Mouse (Mus musculus): ENCODE results near the gene Fbxo24. TPM values are rescaled to one million over a fixed set of nuclear protein-coding genes. Genes with fewer than 3 reads are reported as not detected.
A peak's percentile ranks its signal among the peaks of the same experiment; 100 is the strongest.

Gene Fbxo24
- total and polyA plus RNA-seq, 3 experiments: 0.13 to 0.24 TPM; not detected in 1

DNA sequence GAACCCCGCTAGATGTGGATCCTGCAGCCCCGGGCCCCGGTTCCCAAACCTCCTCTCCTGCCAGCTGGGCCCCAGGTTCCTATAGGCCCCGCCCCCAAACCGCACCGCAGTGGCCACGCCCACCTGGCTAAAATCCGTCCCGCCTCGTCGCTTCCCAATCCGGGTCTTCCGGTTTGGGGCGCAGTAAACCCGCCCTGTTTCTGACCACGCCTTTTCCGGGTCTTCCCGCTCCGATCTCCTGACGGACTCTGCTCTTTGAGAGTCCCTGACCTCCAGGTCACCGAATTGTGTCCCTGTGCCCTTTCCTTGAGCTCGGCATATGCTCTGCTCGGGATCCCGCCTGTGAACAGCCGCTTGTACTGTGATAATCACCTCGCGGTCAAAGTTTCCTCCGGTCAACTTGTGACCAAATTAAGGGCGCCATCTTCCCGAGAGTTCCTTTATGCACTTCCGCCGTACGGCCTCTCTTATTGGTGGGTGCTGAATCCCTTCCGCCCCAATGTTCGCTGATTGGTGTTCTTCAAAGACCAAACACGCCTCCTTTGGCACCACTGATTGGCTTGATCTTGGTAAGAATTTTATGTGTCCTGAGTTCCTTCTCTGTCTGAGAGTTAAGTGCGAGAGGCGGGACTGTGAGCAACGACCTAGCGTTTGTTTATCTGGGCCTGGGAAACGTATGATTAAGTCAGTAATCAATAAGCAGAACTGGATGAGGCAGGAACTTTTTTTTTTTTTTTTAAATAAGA, 28.0 kb downstream of the Fbxo24 start, which contains the start of gene Mospd3 (continued):
- TF ChIP-seq KAT2A (IDR thresholded peaks at IDR 0.05; ENCODE audit: insufficient replicate concordance, low read length) (peak; percentile 89), NELFE (IDR thresholded peaks at IDR 0.05; ENCODE audit: low read depth, low read length) (peak; percentile 91), JUND (conservative IDR thresholded peaks at IDR 0.05; ENCODE audit: low read depth, low read length) (no peak), POLR2AphosphoS2 (IDR thresholded peaks at IDR 0.05; ENCODE audit: low read depth, low read length) (peak; percentile 93), MAZ (IDR thresholded peaks at IDR 0.05; ENCODE audit: low read depth, low read length) (0 out of 2 replicates have a peak, but pooled peaks have one; percentile 52), NRF1 (IDR thresholded peaks at IDR 0.05; ENCODE audit: low read depth, low read length) (peak; percentile 60), USF2 (conservative IDR thresholded peaks at IDR 0.05; ENCODE audit: low read depth, low read length) (no peak), IRF4 (IDR thresholded peaks at IDR 0.05; ENCODE audit: low read depth, low read length) (peak; percentile 40; the same call in 1 of the 2 replicates), ZKSCAN1 (IDR thresholded peaks at IDR 0.05; ENCODE audit: borderline replicate concordance, low read depth, low read length) (no peak), SMC3 (IDR thresholded peaks at IDR 0.05; ENCODE audit: low read depth, low read length) (no peak)

DNA sequence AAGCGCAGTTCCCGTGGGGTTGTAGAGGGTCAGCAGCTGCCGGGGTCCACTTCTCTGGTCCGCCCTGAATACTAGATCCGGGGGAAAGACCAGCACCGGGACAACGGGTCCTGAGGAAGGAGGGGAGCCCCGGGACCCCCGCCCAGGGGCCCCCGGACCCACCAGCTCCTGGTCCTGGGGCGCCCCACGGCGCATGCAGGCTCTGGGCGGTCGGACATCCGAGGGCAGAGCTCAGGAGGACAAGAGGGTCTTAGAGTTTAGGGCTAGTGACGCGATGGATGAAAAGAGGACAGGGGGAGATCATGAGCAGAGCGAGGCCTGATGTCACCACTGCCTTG, 28.6 kb downstream of the Fbxo24 start:
- Histone ChIP-seq H3K9me3 (replicated peaks; ENCODE audit: low read length) (no peaks in the 10 kb centered on the region), H3K27ac (ENCODE audit: insufficient read depth, low read depth) (no peak overlapping the region), H3K4me1 (ENCODE audit: control insufficient read depth in 1 of 2, insufficient read depth in 2 of 2) (peaks cover 13 to 40% of the 10 kb centered on the region in 2 experiments), H3K79me2 (replicated peaks; ENCODE audit: control insufficient read depth, extremely low read depth, insufficient read depth, poor library complexity, severe bottlenecking) (peaks cover 6% of the 10 kb centered on the region; the same call in 1 of the 2 replicates), H3K36me3 (replicated peaks in 1 of 2; ENCODE audit: control insufficient read depth in 1 of 2, insufficient read depth in 1 of 2, low read length in 1 of 2) (peaks cover 12 to 29% of the 10 kb centered on the region in 2 experiments), H3K9ac (ENCODE audit: insufficient read depth, low read depth) (peak overlapping the region; percentile 81), H3K4me3 (replicated peaks in 1 of 3; ENCODE audit: low read depth in 2 of 3, low read length in 2 of 3, poor library complexity in 1 of 3) (peak overlapping the region; percentile 60 to 92 (median 74)), H3K27me3 (replicated peaks) (no peaks in the 10 kb centered on the region), H3K4me2 (ENCODE audit: insufficient read depth, low read depth, poor library complexity, severe bottlenecking) (peak overlapping the region; percentile 86)
- DNase-seq (ENCODE audit: extremely low read depth): peak; percentile 5
- TF ChIP-seq MAZ (IDR thresholded peaks at IDR 0.05; ENCODE audit: low read depth, low read length) (no peak), TBP (conservative IDR thresholded peaks at IDR 0.05; ENCODE audit: low read depth, low read length) (no peak), JUND (conservative IDR thresholded peaks at IDR 0.05; ENCODE audit: low read depth, low read length) (no peak), RCOR1 (conservative IDR thresholded peaks at IDR 0.05; ENCODE audit: low read depth, low read length) (no peak), BHLHE40 (IDR thresholded peaks at IDR 0.05; ENCODE audit: low read depth, low read length) (no peak), USF1 (IDR thresholded peaks at IDR 0.05; ENCODE audit: low read depth, low read length) (no peak), ZC3H11A (IDR thresholded peaks at IDR 0.05; ENCODE audit: low read depth, low read length) (no peak), NRF1 (IDR thresholded peaks at IDR 0.05; ENCODE audit: low read depth, low read length) (no peak), MYC (IDR thresholded peaks at IDR 0.05; ENCODE audit: low read depth, low read length) (no peak), POLR2A (IDR thresholded peaks at IDR 0.05; ENCODE audit: low read depth, low read length) (no peak), ZNF384 (IDR thresholded peaks at IDR 0.05; ENCODE audit: low read depth, low read length) (no peak), MAFK (IDR thresholded peaks at IDR 0.05; ENCODE audit: insufficient replicate concordance, low read length) (no peak)
- in situ Hi-C loops (cut with MboI; ENCODE audit: low pct_ligation_motif_present, low pct_unique_long_range_greater_than_20kb, low sequenced_read_pairs): no loop called here
- dilution Hi-C loops (cut with MboI; ENCODE audit: extremely low pct_ligation_motif_present, extremely low pct_unique_long_range_greater_than_20kb, low sequenced_read_pairs): no loop called here

All from CH12.LX (cell line).